Mouse (Mus musculus) megakaryocyte, embryonic 14.5 days (primary cell): ENCODE measurements around the gene Idh3a.

Source experiments
- FLI1 ChIP-seq: IDR thresholded peaks from 2 replicates; pipeline ENCODE4 v1.6.1; 2012; ENCODE audit warnings: low read length, inconsistent platforms, mixed read lengths
- GATA1 ChIP-seq: IDR thresholded peaks from 3 replicates; pipeline ENCODE4 v1.6.1; 2012; ENCODE audit warnings: mixed read lengths, low read length, inconsistent platforms, borderline replicate concordance

DNA sequence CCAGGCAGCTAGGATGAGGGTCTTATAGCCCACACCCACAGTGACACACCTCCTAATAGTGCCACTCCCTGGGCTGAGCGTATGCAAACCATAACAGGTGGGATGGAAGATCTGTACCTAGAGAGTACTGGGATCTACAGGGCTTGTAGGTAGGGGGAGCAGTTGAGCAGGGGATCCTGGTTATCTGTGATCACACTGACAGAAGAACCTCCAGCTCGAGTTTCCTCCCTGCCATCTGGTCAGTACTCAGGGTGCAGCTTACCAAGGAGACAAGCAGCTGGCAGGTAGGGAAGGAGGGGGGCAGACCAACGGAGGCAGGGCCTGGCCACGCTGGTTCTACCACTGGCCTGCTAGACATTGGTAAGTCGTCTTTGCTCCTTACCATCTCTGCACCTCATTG lies 33.7 kb upstream of the Idh3a start:
- no peak for TF ChIP-seq GATA1
- no peak for TF ChIP-seq FLI1
